Mouse (Mus musculus) thymus, adult 2 months (tissue): ENCODE measurements at regions not wholly inside any gene's neighbourhood (a gene's known extent, or its start where the extent isn't known, plus 50 kb on each side); places are given as distances from the start of the nearest gene placed in this dataset.

Experiments used
- DNase-seq: peaks from one replicate; pipeline ENCODE4 v3.0.0; 2021
- H3K27ac ChIP-seq: fragments of 200-500 bp; 2 replicates; pipeline ENCODE4 v1.5.1; 2012; ENCODE audit warnings: low read length, control low read depth; ENCODE audit not compliant: control insufficient read depth, insufficient read depth
- H3K27me3 ChIP-seq: fragments of 200-500 bp; 2 replicates; pipeline ENCODE4 v1.6.1; 2012; ENCODE audit warnings: mild to moderate bottlenecking, low read length, moderate library complexity, mixed read lengths; ENCODE audit not compliant: control insufficient read depth, insufficient read depth
- H3K36me3 ChIP-seq: fragments of 200-500 bp; 2 replicates; pipeline ENCODE4 v1.6.1; 2012; ENCODE audit warnings: mild to moderate bottlenecking, low read length, moderate library complexity; ENCODE audit not compliant: control insufficient read depth, insufficient read depth
- H3K4me1 ChIP-seq: fragments of 200-500 bp; replicated peaks from 2 replicates; pipeline ENCODE4 v1.6.1; 2012; ENCODE audit warnings: low read length; ENCODE audit not compliant: control insufficient read depth, insufficient read depth
- H3K4me3 ChIP-seq: fragments of 200-500 bp; 2 replicates; pipeline ENCODE4 v1.5.1; 2012; ENCODE audit warnings: mild to moderate bottlenecking, low read length, control low read depth, moderate library complexity; ENCODE audit not compliant: control insufficient read depth, insufficient read depth
- CTCF ChIP-seq: fragments of 200-500 bp; IDR thresholded peaks from 2 replicates; pipeline ENCODE4 v1.5.1; 2012; ENCODE audit warnings: mild to moderate bottlenecking, control low read depth, low read length, moderate library complexity, borderline replicate concordance; ENCODE audit not compliant: control insufficient read depth, poor library complexity, insufficient read depth; ENCODE audit errors: extremely low read depth
- POLR2A ChIP-seq: fragments of 200-500 bp; IDR thresholded peaks from 2 replicates; pipeline ENCODE4 v1.6.1; 2012; ENCODE audit warnings: mild to moderate bottlenecking, low read length, control low read depth, moderate library complexity; ENCODE audit not compliant: control insufficient read depth, poor library complexity, insufficient read depth; ENCODE audit errors: extremely low read depth
- WGBS: fragments of 180-500 bp; shearing (Covaris S2); methylation state at CpG from one replicate; pipeline ENCODE4 v1.1.7; 2018; 5-methylcytosine and 5-hydroxymethylcytosine counted together

DNA sequence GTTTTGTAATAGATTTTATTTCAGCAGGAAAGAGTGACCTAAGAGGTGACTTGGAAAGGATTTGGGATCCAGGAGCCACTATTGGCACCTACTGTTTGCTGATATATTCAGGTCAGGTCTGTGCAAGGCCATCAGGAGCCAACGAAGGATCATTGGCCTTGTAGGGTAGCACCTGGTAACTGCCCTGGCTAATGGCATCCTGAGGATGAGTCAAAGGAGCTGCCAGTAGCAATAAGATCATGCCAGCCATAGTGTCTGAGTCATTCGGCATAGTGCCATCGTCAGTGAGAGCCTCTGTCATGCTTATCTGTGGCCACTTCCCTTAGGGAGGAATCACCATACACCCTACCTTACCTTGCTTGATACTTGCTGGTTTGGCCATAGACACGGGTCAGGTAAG lies 1455.1 kb downstream of the Slc22a22 start:
- H3K4me3 ChIP-seq, result no peak overlapping the region
- H3K4me1 ChIP-seq, result no peaks in the 10 kb centered on the region
- DNase-seq, result no peak
- no peak for TF ChIP-seq CTCF
- no peak for TF ChIP-seq POLR2A
- H3K36me3 ChIP-seq, result no peaks in the 10 kb centered on the region
- no peak overlapping the region for H3K27ac ChIP-seq
- H3K27me3 ChIP-seq, result no peaks in the 10 kb centered on the region
- WGBS, result 92% methylated on average over 4 of the region's 4 CpGs

DNA sequence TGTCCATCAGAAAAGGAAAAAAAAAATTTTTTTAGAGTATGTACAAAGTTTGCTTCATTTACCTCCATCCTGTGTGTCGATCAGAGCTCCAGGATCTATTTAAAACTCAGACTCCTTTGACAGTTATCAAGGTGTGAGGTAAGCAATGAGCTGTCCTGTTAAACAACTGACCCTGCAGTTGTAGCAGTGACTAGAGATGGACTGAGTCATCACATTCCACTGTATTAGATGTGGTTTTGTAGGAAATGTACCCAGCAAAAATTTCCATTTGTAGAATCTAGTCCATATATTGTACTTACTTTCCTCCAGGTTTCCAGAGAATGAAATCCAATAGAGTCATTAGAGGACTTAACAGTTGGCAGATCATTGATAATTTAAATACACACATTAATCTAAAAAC lies 1459.3 kb downstream of the Slc22a22 start:
- Histone ChIP-seq H3K36me3 (no peaks in the 10 kb centered on the region), H3K4me1 (no peaks in the 10 kb centered on the region), H3K27me3 (no peaks in the 10 kb centered on the region), H3K27ac (no peak overlapping the region), H3K4me3 (no peak overlapping the region)
- 81% methylated on average over 1 of the region's 1 CpGs for WGBS
- TF ChIP-seq POLR2A (no peak), CTCF (no peak)
- no peak for DNase-seq

DNA sequence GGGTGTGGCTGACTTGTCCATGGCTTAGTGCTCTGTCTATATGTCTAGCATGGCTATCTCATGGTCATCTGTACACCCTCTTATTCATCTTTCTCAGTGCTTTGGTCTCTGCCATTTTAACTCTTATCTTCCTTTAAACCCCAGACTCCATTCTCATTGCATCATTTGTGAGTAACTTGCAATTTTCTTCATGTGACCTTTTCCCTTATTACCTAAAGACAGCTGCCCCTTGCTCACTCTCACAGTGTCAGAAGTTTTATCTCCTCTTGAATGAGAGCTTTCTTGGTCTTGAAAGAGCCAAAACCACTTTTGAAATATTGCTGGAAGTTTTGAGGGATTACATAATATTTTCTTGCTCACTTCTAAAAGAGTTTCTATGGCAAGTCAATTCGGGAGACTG lies 1459.9 kb downstream of the Slc22a22 start:
- 90% methylated on average over 1 of the region's 1 CpGs for WGBS
- no peak overlapping the region for H3K27ac ChIP-seq
- TF ChIP-seq CTCF (no peak), POLR2A (no peak)
- no peaks in the 10 kb centered on the region for H3K27me3 ChIP-seq
- no peaks in the 10 kb centered on the region for H3K4me1 ChIP-seq
- H3K36me3 ChIP-seq, result no peaks in the 10 kb centered on the region
- DNase-seq, result no peak
- H3K4me3 ChIP-seq, result no peak overlapping the region

DNA sequence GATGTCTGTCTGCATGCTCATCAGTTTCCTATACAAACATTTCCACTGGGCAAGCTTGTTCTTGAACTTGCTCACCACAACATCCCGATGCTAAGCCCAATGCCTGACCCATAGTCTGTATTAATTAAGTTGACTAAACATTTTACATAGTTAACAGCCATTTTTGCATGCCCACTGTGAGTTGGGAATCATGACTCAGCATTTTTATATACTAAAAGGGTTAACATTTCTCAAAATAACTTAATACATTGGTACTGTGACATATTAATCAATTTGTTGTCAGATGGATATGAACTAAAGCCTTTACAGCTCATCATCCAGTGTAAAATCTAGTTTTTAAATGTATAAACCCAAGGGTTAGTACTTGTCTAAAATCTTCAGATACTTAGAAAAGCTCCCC lies 1461.4 kb downstream of the Slc22a22 start:
- TF ChIP-seq CTCF (no peak), POLR2A (no peak)
- H3K4me3 ChIP-seq, result no peak overlapping the region
- no peak for DNase-seq
- 82% methylated on average over 1 of the region's 1 CpGs for WGBS
- no peaks in the 10 kb centered on the region for H3K36me3 ChIP-seq
- no peak overlapping the region for H3K27ac ChIP-seq
- no peaks in the 10 kb centered on the region for H3K4me1 ChIP-seq
- H3K27me3 ChIP-seq, result no peaks in the 10 kb centered on the region

DNA sequence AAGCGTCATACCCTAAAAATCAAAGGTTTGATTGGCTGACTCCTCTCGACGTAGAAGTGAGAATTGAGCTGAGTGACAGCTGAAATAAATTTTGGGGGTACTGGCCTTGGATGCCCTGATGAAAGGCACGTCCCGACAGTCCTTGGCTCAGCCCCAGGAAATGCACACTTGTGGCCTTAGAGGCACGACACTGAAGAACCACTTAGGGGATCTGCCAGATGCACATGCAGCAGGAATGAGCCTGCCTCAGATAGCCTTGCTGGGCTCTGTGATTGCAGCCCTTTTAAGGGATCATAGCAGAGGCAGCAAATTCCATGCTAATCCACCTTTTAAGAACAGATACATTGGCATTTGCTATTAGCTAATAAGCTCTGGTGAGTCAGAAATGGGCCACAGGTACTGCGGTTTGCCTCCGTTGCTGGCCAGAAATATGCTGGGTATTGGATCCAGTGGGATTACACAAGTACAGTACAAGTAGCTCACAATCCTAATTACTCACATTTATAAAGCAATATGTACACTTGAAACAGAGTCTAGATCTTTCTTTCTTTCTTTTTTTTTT lies 1463.3 kb downstream of the Slc22a22 start:
- no peak for DNase-seq
- H3K36me3 ChIP-seq, result no peaks in the 10 kb centered on the region
- H3K27me3 ChIP-seq, result no peaks in the 10 kb centered on the region
- TF ChIP-seq POLR2A (no peak), CTCF (no peak)
- 92% methylated on average over 8 of the region's 8 CpGs for WGBS
- H3K4me3 ChIP-seq, result no peak overlapping the region
- H3K27ac ChIP-seq, result no peak overlapping the region
- no peaks in the 10 kb centered on the region for H3K4me1 ChIP-seq

DNA sequence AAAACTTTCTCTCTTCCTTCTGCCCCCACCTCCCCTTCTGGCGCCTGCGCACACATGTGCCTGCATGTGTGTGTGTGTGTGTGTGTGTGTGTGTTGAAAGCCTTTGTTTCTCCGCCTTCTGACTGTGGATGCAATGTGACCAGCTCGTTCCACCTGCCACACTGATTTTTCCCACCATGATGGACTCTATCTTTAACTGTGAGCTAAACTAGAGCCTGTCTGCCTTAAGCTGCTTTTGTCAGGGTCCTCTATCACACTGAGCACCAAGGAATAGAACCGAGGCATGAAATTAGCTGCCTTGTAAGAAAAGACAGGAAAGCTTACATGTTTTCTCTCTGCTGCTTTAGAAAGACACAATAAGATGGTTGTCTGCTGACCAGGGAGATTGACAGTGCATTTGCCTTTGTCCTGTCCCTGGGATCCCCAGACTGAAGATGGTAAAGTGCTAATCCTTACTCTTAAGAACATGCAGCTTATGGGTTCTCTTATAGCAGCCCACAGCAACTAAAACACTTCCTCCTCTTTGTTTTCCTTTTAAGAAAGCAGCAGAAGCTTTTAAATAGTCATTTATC lies 1468.7 kb downstream of the Slc22a22 start:
- no peak for TF ChIP-seq CTCF
- no peak for TF ChIP-seq POLR2A
- Histone ChIP-seq H3K4me3 (no peak overlapping the region), H3K27ac (no peak overlapping the region), H3K27me3 (no peaks in the 10 kb centered on the region), H3K4me1 (no peaks in the 10 kb centered on the region), H3K36me3 (no peaks in the 10 kb centered on the region)
- 94% methylated on average over 5 of the region's 5 CpGs for WGBS
- no peak for DNase-seq

DNA sequence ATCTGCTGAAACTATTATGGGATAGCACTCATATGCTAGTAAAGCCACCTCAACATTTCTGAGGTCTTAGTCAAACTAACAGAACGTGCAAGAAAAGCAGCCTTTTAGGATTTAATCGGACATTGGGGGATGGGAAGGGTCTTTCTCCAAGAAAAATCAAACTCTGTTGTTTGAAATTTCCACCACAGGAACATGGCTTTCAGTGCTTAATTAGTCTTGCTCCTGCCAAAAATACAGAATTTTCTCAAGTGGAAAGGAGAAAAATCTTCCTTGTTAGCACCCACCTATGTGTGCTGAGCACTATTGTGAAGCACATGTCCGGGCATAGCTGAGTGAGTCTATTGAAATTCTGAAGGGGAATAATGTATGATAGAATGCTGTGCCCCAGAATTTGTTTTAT lies 1470.0 kb downstream of the Slc22a22 start:
- Histone ChIP-seq H3K27me3 (no peaks in the 10 kb centered on the region), H3K27ac (no peak overlapping the region), H3K4me3 (no peak overlapping the region), H3K4me1 (no peaks in the 10 kb centered on the region), H3K36me3 (no peaks in the 10 kb centered on the region)
- TF ChIP-seq POLR2A (no peak), CTCF (no peak)
- no peak for DNase-seq
- WGBS, result 95% methylated on average over 3 of the region's 3 CpGs
